Mouse (Mus musculus) embryonic facial prominence, embryonic 14.5 days (tissue): Measurements from ENCODE around the gene Ifi203. TPM values are rescaled to one million over a fixed set of nuclear protein-coding genes. Genes with fewer than 3 reads are reported as not detected.
"Not testable (repeated sequence)": the region's sequence is repeated elsewhere in the genome, so short reads cannot be mapped to it uniquely, and the experiment has no call there.

Source experiments
- ATAC-seq: fragments of 200-750 bp; cut with Nextera tagmentation; 2 replicates; pipeline ENCODE4 v1.8.0; 2017; ENCODE audit warnings: low read depth, moderate number of reproducible peaks, moderate TSS enrichment
- DNase-seq: peaks from one replicate; pipeline ENCODE4 v3.0.0-alpha.2; 2015; ENCODE audit warnings: low spot score
- H3K27ac ChIP-seq: fragments of 300-500 bp; sonication (generic); replicated peaks from 2 replicates; pipeline ENCODE4 v1.5.1; 2014; ENCODE audit warnings: low read depth, mild to moderate bottlenecking, low read length, moderate library complexity
- H3K27me3 ChIP-seq: fragments of 300-500 bp; sonication (generic); replicated peaks from 2 replicates; pipeline ENCODE4 v1.6.1; 2014; ENCODE audit warnings: low read length; ENCODE audit not compliant: control insufficient read depth, insufficient read depth
- H3K36me3 ChIP-seq: fragments of 300-500 bp; sonication (generic); 2 replicates; pipeline ENCODE4 v1.6.1; 2014; ENCODE audit warnings: low read length, mixed read lengths; ENCODE audit not compliant: control insufficient read depth, insufficient read depth
- H3K4me1 ChIP-seq: fragments of 300-500 bp; sonication (generic); 2 replicates; pipeline ENCODE4 v1.6.1; 2014; ENCODE audit warnings: antibody characterized with exemption, low read length; ENCODE audit not compliant: control insufficient read depth, insufficient read depth
- H3K4me2 ChIP-seq: fragments of 300-500 bp; sonication (generic); 2 replicates; pipeline ENCODE4 v1.6.1; 2014; ENCODE audit warnings: low read depth, mild to moderate bottlenecking, low read length, moderate library complexity, mixed read lengths
- H3K4me3 ChIP-seq: fragments of 300-500 bp; sonication (generic); 2 replicates; pipeline ENCODE4 v1.5.1; 2014; ENCODE audit warnings: low read depth, mild to moderate bottlenecking, low read length
- H3K9ac ChIP-seq: fragments of 300-500 bp; sonication (generic); 2 replicates; pipeline ENCODE4 v1.6.1; 2014; ENCODE audit warnings: low read depth, mild to moderate bottlenecking, low read length, moderate library complexity, mixed read lengths
- H3K9me3 ChIP-seq: fragments of 300-500 bp; sonication (generic); 2 replicates; pipeline ENCODE4 v1.6.1; 2016; ENCODE audit warnings: low read length; ENCODE audit not compliant: control insufficient read depth
- WGBS: fragments of 180-500 bp; shearing (Covaris S2); extraction: QIAGEN DNeasy Blood & Tissue Kit; methylation state at CpG from one replicate; pipeline ENCODE4 v1.1.7; 2014; 5-methylcytosine and 5-hydroxymethylcytosine counted together
- polyA plus RNA-seq: library from polyadenylated mRNA; unstranded; fragments of >200 nt; fragmentation: Nextera tagmentation; extraction: Ambion mirVana; gene quantifications from 2 replicates; pipeline ENCODE4 v1.2.1, GENCODE M21; 2014

Ifi203 gene
- polyA plus RNA-seq, 1 experiment from 2014 or later, result 1.2 TPM

DNA sequence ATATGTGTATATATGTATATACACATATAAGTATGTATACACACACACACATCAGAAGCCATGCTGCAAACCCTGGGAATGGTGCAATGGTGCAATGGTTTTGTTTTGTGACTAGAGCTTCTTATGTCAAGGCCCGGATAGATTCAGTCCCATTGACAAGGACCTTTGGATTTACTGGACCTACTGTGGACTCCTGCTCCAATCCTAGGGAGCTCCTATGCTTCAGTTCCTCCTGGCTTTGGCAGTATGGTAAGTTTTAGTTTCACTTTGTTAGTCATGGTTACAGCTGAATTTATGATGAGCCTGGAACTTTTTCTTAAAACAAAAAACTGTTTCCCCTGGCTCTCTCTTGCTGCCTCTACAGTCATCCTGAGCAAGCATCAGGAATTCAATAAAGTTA, 65.3 kb downstream of the Ifi203 start:
- H3K4me2 ChIP-seq, H3K4me1 ChIP-seq, ATAC-seq, H3K9ac ChIP-seq, H3K36me3 ChIP-seq, H3K27me3 ChIP-seq, DNase-seq, H3K27ac ChIP-seq, H3K4me3 ChIP-seq, H3K9me3 ChIP-seq: not testable (repeated sequence)
- 95% methylated on average over 1 of the region's 1 CpGs for WGBS

Other genes with a start within 250 kb of the Ifi203 start
- gene Ifi207, start 200.9 kb downstream of the Ifi203 start, polyA plus RNA-seq, result 1.5 and 2.7 TPM in 2 replicates
- 2.5 and 3.0 TPM in 2 replicates for gene Ifi204, start 175.7 kb downstream of the Ifi203 start, polyA plus RNA-seq
- gene Ifi211, start 29.6 kb downstream of the Ifi203 start, polyA plus RNA-seq, result 1.1 and 1.6 TPM in 2 replicates
- gene Mndal, start 181 bp downstream of the Ifi203 start, polyA plus RNA-seq, result 2.8 and 3.3 TPM in 2 replicates
- 1.4 and 1.7 TPM in 2 replicates for gene Ifi202b, start 40.1 kb upstream of the Ifi203 start, polyA plus RNA-seq
- gene Ifi205, start 89.1 kb upstream of the Ifi203 start, polyA plus RNA-seq, result 0.13 and 0.70 TPM in 2 replicates
- gene Olfr433, start 98.0 kb upstream of the Ifi203 start, polyA plus RNA-seq, result 0.17 and 0.18 TPM in 2 replicates
- gene Olfr432, start 106.5 kb upstream of the Ifi203 start, polyA plus RNA-seq, result not detected in 2 replicates
- gene Olfr430, start 123.9 kb upstream of the Ifi203 start, polyA plus RNA-seq, result 0.08 and 0.57 TPM in 2 replicates
- 0.08 TPM in 1 of 2 replicates, not detected in the other for gene Olfr429, start 141.7 kb upstream of the Ifi203 start, polyA plus RNA-seq
- gene Olfr427, start 154.2 kb upstream of the Ifi203 start, polyA plus RNA-seq, result not detected in 2 replicates
- gene Olfr231, start 178.5 kb upstream of the Ifi203 start, polyA plus RNA-seq, result 0.10 TPM in 1 of 2 replicates, not detected in the other
- gene Olfr424, start 188.8 kb upstream of the Ifi203 start, polyA plus RNA-seq, result not detected in 2 replicates
- gene Olfr420, start 213.0 kb upstream of the Ifi203 start, polyA plus RNA-seq, result not detected in 2 replicates
- gene Spta1, start 230.1 kb upstream of the Ifi203 start, polyA plus RNA-seq, result 0.47 and 0.57 TPM in 2 replicates